Mouse (Mus musculus) A20 (cell line): ENCODE data around the gene Dolpp1.

ENCODE experiments used
- DNase-seq: peaks from one replicate; pipeline ENCODE4 v3.0.0-alpha.2; 2011; ENCODE audit warnings: low read depth, low spot score

Dolpp1 gene

GRCm38 (mm10) chr2:30409454-30410176 is 17.6 kb downstream of the Dolpp1 start:
- no peak for DNase-seq

GRCm38 (mm10) chr2:30413038-30413973 is 21.3 kb downstream of the Dolpp1 start:
- DNase-seq = no peak

GRCm38 (mm10) chr2:30414101-30414500 is 22.0 kb downstream of the Dolpp1 start:
- no peak for DNase-seq

- no peak for DNase-seq
Observed at GRCm38 (mm10) chr2:30414681-30415080, 22.6 kb downstream of the Dolpp1 start.

- DNase-seq = peak; percentile 91
Observed at GRCm38 (mm10) chr2:30415157-30415935, 23.3 kb downstream of the Dolpp1 start, which contains the start of gene Crat. Crat (minus strand) TSS chr2:30415813.

- peak; percentile 93 for DNase-seq
Observed at GRCm38 (mm10) chr2:30415936-30416648, 24.0 kb downstream of the Dolpp1 start, which contains the start of gene Ptpa. Ptpa (plus strand) TSS chr2:30416039.

- no peak for DNase-seq
Observed at GRCm38 (mm10) chr2:30416649-30416965, 24.6 kb downstream of the Dolpp1 start.

- DNase-seq = peak; percentile 45
Observed at GRCm38 (mm10) chr2:30417154-30417553, 25.1 kb downstream of the Dolpp1 start.

- peak; percentile 37 for DNase-seq
Observed at GRCm38 (mm10) chr2:30417595-30418165, 25.6 kb downstream of the Dolpp1 start.

GRCm38 (mm10) chr2:30418259-30418658 is 26.2 kb downstream of the Dolpp1 start:
- no peak for DNase-seq

- DNase-seq = no peak
Observed at GRCm38 (mm10) chr2:30419112-30419511, 27.1 kb downstream of the Dolpp1 start.

GRCm38 (mm10) chr2:30421432-30421831 is 29.4 kb downstream of the Dolpp1 start:
- peak; percentile 39 for DNase-seq

GRCm38 (mm10) chr2:30429156-30429555 is 37.1 kb downstream of the Dolpp1 start:
- DNase-seq = no peak

GRCm38 (mm10) chr2:30435326-30436155 is 43.5 kb downstream of the Dolpp1 start:
- peak; percentile 67 for DNase-seq

- DNase-seq = no peak
Observed at GRCm38 (mm10) chr2:30436156-30436545, 44.1 kb downstream of the Dolpp1 start.

- no peak for DNase-seq
Observed at GRCm38 (mm10) chr2:30436809-30437208, 44.8 kb downstream of the Dolpp1 start.

GRCm38 (mm10) chr2:30437791-30438190 is 45.7 kb downstream of the Dolpp1 start:
- no peak for DNase-seq

- DNase-seq = no peak
Observed at GRCm38 (mm10) chr2:30439631-30440030, 47.6 kb downstream of the Dolpp1 start.

- DNase-seq = no peak
Observed at GRCm38 (mm10) chr2:30440211-30440700, 48.2 kb downstream of the Dolpp1 start.
